Mouse (Mus musculus): Measurements from ENCODE around the gene Cyb5r3. TPM values are rescaled to one million over a fixed set of nuclear protein-coding genes. Genes with fewer than 3 reads are reported as not detected.
A peak's percentile ranks its signal among the peaks of the same experiment; 100 is the strongest.

Gene Cyb5r3
- polyA plus RNA-seq, 1 experiment: 230 TPM

- WGBS: 57% methylated on average over 5 of the region's 5 CpGs
- no peak overlapping the region for H3K4me3 ChIP-seq (ENCODE audit: insufficient read depth, low read depth, low read length)
- 0 out of 2 replicates have a peak, but pooled peaks cover 3% of the 10 kb centered on the region for H3K36me3 ChIP-seq (ENCODE audit: control insufficient read depth, insufficient read depth, low read length)
- 0 out of 2 replicates have a peak, but pooled peaks cover 18% of the 10 kb centered on the region for H3K4me1 ChIP-seq (ENCODE audit: control insufficient read depth, insufficient read depth, low read length)
- peak; percentile 77 for DNase-seq
- TF ChIP-seq POLR2A (IDR thresholded peaks at IDR 0.05; ENCODE audit: low read depth, low read length) (no peak), CTCF (conservative IDR thresholded peaks at IDR 0.05; ENCODE audit: insufficient read depth, insufficient read length, low read depth, low read length) (no peak)
- H3K27ac ChIP-seq (ENCODE audit: insufficient read depth, low read depth, low read length): no peak overlapping the region
- H3K27me3 ChIP-seq (replicated peaks; ENCODE audit: control insufficient read depth, insufficient read depth, low read length): no peaks in the 10 kb centered on the region
Measured at GRCm38 (mm10) chr15:83164971-83165471, 7.4 kb downstream of the Cyb5r3 start.

GRCm38 (mm10) chr15:83162818-83163485 is 9.4 kb downstream of the Cyb5r3 start:
- 0 out of 2 replicates have a peak, but pooled peaks cover 9% of the 10 kb centered on the region for H3K4me1 ChIP-seq (ENCODE audit: control insufficient read depth, insufficient read depth, low read length)
- no peak overlapping the region for H3K4me3 ChIP-seq (ENCODE audit: insufficient read depth, low read depth, low read length)
- no peak for TF ChIP-seq POLR2A (IDR thresholded peaks at IDR 0.05; ENCODE audit: low read depth, low read length)
- TF ChIP-seq CTCF (conservative IDR thresholded peaks at IDR 0.05; ENCODE audit: insufficient read depth, insufficient read length, low read depth, low read length): no peak
- no peak overlapping the region for H3K27ac ChIP-seq (ENCODE audit: insufficient read depth, low read depth, low read length)
- peak; percentile 56 for DNase-seq
- 0 out of 2 replicates have a peak, but pooled peaks cover 3% of the 10 kb centered on the region for H3K36me3 ChIP-seq (ENCODE audit: control insufficient read depth, insufficient read depth, low read length)
- no peaks in the 10 kb centered on the region for H3K27me3 ChIP-seq (replicated peaks; ENCODE audit: control insufficient read depth, insufficient read depth, low read length)
- WGBS: 92% methylated on average over 11 of the region's 11 CpGs

- TF ChIP-seq POLR2A (IDR thresholded peaks at IDR 0.05; ENCODE audit: low read depth, low read length) (no peak), CTCF (conservative IDR thresholded peaks at IDR 0.05; ENCODE audit: insufficient read depth, insufficient read length, low read depth, low read length) (no peak)
- Histone ChIP-seq H3K4me3 (ENCODE audit: insufficient read depth, low read depth, low read length) (no peak overlapping the region), H3K27ac (ENCODE audit: insufficient read depth, low read depth, low read length) (no peak overlapping the region), H3K36me3 (ENCODE audit: control insufficient read depth, insufficient read depth, low read length) (0 out of 2 replicates have a peak, but pooled peaks cover 3% of the 10 kb centered on the region), H3K27me3 (replicated peaks; ENCODE audit: control insufficient read depth, insufficient read depth, low read length) (no peaks in the 10 kb centered on the region), H3K4me1 (ENCODE audit: control insufficient read depth, insufficient read depth, low read length) (0 out of 2 replicates have a peak, but pooled peaks cover 4% of the 10 kb centered on the region)
- DNase-seq: no peak
- WGBS: 95% methylated on average over 4 of the region's 4 CpGs
Measured at GRCm38 (mm10) chr15:83162001-83162400, 10.4 kb downstream of the Cyb5r3 start.

- Histone ChIP-seq H3K4me1 (ENCODE audit: control insufficient read depth, insufficient read depth, low read length) (no peaks in the 10 kb centered on the region), H3K27ac (ENCODE audit: insufficient read depth, low read depth, low read length) (no peak overlapping the region), H3K36me3 (ENCODE audit: control insufficient read depth, insufficient read depth, low read length) (0 out of 2 replicates have a peak, but pooled peaks cover 3% of the 10 kb centered on the region), H3K4me3 (ENCODE audit: insufficient read depth, low read depth, low read length) (no peak overlapping the region), H3K27me3 (replicated peaks; ENCODE audit: control insufficient read depth, insufficient read depth, low read length) (no peaks in the 10 kb centered on the region)
- TF ChIP-seq CTCF (conservative IDR thresholded peaks at IDR 0.05; ENCODE audit: insufficient read depth, insufficient read length, low read depth, low read length) (no peak), POLR2A (IDR thresholded peaks at IDR 0.05; ENCODE audit: low read depth, low read length) (no peak)
- 79% methylated on average over 10 of the region's 10 CpGs for WGBS
- no peak for DNase-seq
Measured at GRCm38 (mm10) chr15:83161062-83161748, 11.2 kb downstream of the Cyb5r3 start.

GRCm38 (mm10) chr15:83160561-83160960 is 11.8 kb downstream of the Cyb5r3 start:
- Histone ChIP-seq H3K4me3 (ENCODE audit: insufficient read depth, low read depth, low read length) (no peak overlapping the region), H3K4me1 (ENCODE audit: control insufficient read depth, insufficient read depth, low read length) (no peaks in the 10 kb centered on the region), H3K27me3 (replicated peaks; ENCODE audit: control insufficient read depth, insufficient read depth, low read length) (no peaks in the 10 kb centered on the region), H3K36me3 (ENCODE audit: control insufficient read depth, insufficient read depth, low read length) (0 out of 2 replicates have a peak, but pooled peaks cover 3% of the 10 kb centered on the region), H3K27ac (ENCODE audit: insufficient read depth, low read depth, low read length) (no peak overlapping the region)
- WGBS: 99% methylated on average over 4 of the region's 4 CpGs
- no peak for DNase-seq
- no peak for TF ChIP-seq CTCF (conservative IDR thresholded peaks at IDR 0.05; ENCODE audit: insufficient read depth, insufficient read length, low read depth, low read length)
- TF ChIP-seq POLR2A (IDR thresholded peaks at IDR 0.05; ENCODE audit: low read depth, low read length): no peak

- 0 out of 2 replicates have a peak, but pooled peaks cover 3% of the 10 kb centered on the region for H3K36me3 ChIP-seq (ENCODE audit: control insufficient read depth, insufficient read depth, low read length)
- H3K27me3 ChIP-seq (replicated peaks; ENCODE audit: control insufficient read depth, insufficient read depth, low read length): no peaks in the 10 kb centered on the region
- TF ChIP-seq CTCF (conservative IDR thresholded peaks at IDR 0.05; ENCODE audit: insufficient read depth, insufficient read length, low read depth, low read length): no peak
- TF ChIP-seq POLR2A (IDR thresholded peaks at IDR 0.05; ENCODE audit: low read depth, low read length): no peak
- no peak for DNase-seq
- no peaks in the 10 kb centered on the region for H3K4me1 ChIP-seq (ENCODE audit: control insufficient read depth, insufficient read depth, low read length)
- H3K27ac ChIP-seq (ENCODE audit: insufficient read depth, low read depth, low read length): no peak overlapping the region
- 96% methylated on average over 9 of the region's 9 CpGs for WGBS
- no peak overlapping the region for H3K4me3 ChIP-seq (ENCODE audit: insufficient read depth, low read depth, low read length)
Measured at GRCm38 (mm10) chr15:83159823-83160222, 12.6 kb downstream of the Cyb5r3 start.
